Mouse (Mus musculus): ENCODE results near the gene Tlk2. TPM values are rescaled to one million over a fixed set of nuclear protein-coding genes. Genes with fewer than 3 reads are reported as not detected.

Gene Tlk2
- polyA plus RNA-seq, 1 experiment = 16.9 TPM

GRCm38 (mm10) chr11:105234501-105234900 lies 55.9 kb downstream of the Tlk2 start:
- H3K79me3 ChIP-seq (ENCODE audit: low read depth) = peaks cover 3% of the 10 kb centered on the region
- no peak for TF ChIP-seq MYOD1 (IDR thresholded peaks at IDR 0.05; ENCODE audit: control insufficient read depth, insufficient read length, low read depth)
- TF ChIP-seq CEBPB (IDR thresholded peaks at IDR 0.05; ENCODE audit: low read depth) = no peak
- no peak for TF ChIP-seq CTCF (IDR thresholded peaks at IDR 0.05; ENCODE audit: control insufficient read depth, insufficient read depth, insufficient read length)
- no peak for TF ChIP-seq FOSL1 (IDR thresholded peaks at IDR 0.05; ENCODE audit: insufficient read depth, low read length, poor library complexity, severe bottlenecking)
- no peak for TF ChIP-seq USF1 (IDR thresholded peaks at IDR 0.05; ENCODE audit: low read depth)
- TF ChIP-seq MAX (IDR thresholded peaks at IDR 0.05) = no peak
- TF ChIP-seq MYOG (IDR thresholded peaks at IDR 0.05; ENCODE audit: control insufficient read depth, extremely low read depth, insufficient read length) = no peak
- H3K27me3 ChIP-seq (ENCODE audit: control insufficient read depth, insufficient read depth, insufficient read length) = no peaks in the 10 kb centered on the region
- peaks cover 32% of the 10 kb centered on the region for H3K36me3 ChIP-seq (ENCODE audit: control insufficient read depth, insufficient read depth)
- peaks cover 25% of the 10 kb centered on the region for H3K79me2 ChIP-seq (ENCODE audit: control insufficient read depth, insufficient read depth)
- H3ac ChIP-seq (ENCODE audit: control insufficient read depth, insufficient read length, low read depth) = no peak overlapping the region
- no peak overlapping the region for H3K4me3 ChIP-seq (ENCODE audit: insufficient read depth, poor library complexity, severe bottlenecking)

GRCm38 (mm10) chr11:105240991-105241390 lies 62.4 kb downstream of the Tlk2 start:
- no peak overlapping the region for H3ac ChIP-seq (ENCODE audit: control insufficient read depth, insufficient read length, low read depth)
- H3K36me3 ChIP-seq (ENCODE audit: control insufficient read depth, insufficient read depth) = peaks cover 67% of the 10 kb centered on the region
- H3K79me3 ChIP-seq (ENCODE audit: low read depth) = no peaks in the 10 kb centered on the region

GRCm38 (mm10) chr11:105246369-105246768 lies 67.8 kb downstream of the Tlk2 start:
- peaks cover 91% of the 10 kb centered on the region for H3K36me3 ChIP-seq (ENCODE audit: control insufficient read depth, insufficient read depth)
- no peak overlapping the region for H3K4me3 ChIP-seq (ENCODE audit: insufficient read depth, poor library complexity, severe bottlenecking)
- no peaks in the 10 kb centered on the region for H3K79me2 ChIP-seq (ENCODE audit: control insufficient read depth, insufficient read depth)
- no peaks in the 10 kb centered on the region for H3K27me3 ChIP-seq (ENCODE audit: control insufficient read depth, insufficient read depth, insufficient read length)
- no peak overlapping the region for H3ac ChIP-seq (ENCODE audit: control insufficient read depth, insufficient read length, low read depth)
- H3K79me3 ChIP-seq (ENCODE audit: low read depth) = no peaks in the 10 kb centered on the region
- TF ChIP-seq USF1 (IDR thresholded peaks at IDR 0.05; ENCODE audit: low read depth) (no peak), CTCF (IDR thresholded peaks at IDR 0.05; ENCODE audit: control insufficient read depth, insufficient read depth, insufficient read length) (no peak), FOSL1 (IDR thresholded peaks at IDR 0.05; ENCODE audit: insufficient read depth, low read length, poor library complexity, severe bottlenecking) (no peak)

More at GRCm38 (mm10) chr11:105240991-105241390, 62.4 kb downstream of the Tlk2 start:
- H3K79me2 ChIP-seq (ENCODE audit: control insufficient read depth, insufficient read depth) = no peaks in the 10 kb centered on the region
- H3K4me3 ChIP-seq (ENCODE audit: insufficient read depth, poor library complexity, severe bottlenecking) = no peak overlapping the region
- TF ChIP-seq CEBPB (IDR thresholded peaks at IDR 0.05; ENCODE audit: low read depth) = peak; percentile 47
- no peak for TF ChIP-seq CTCF (IDR thresholded peaks at IDR 0.05; ENCODE audit: control insufficient read depth, insufficient read depth, insufficient read length)
- H3K27me3 ChIP-seq (ENCODE audit: control insufficient read depth, insufficient read depth, insufficient read length) = no peaks in the 10 kb centered on the region

- no peaks in the 10 kb centered on the region for H3K27me3 ChIP-seq (ENCODE audit: control insufficient read depth, insufficient read depth, insufficient read length)
- peaks cover 91% of the 10 kb centered on the region for H3K36me3 ChIP-seq (ENCODE audit: control insufficient read depth, insufficient read depth)
- no peaks in the 10 kb centered on the region for H3K79me3 ChIP-seq (ENCODE audit: low read depth)
- no peak overlapping the region for H3ac ChIP-seq (ENCODE audit: control insufficient read depth, insufficient read length, low read depth)
- H3K4me3 ChIP-seq (ENCODE audit: insufficient read depth, poor library complexity, severe bottlenecking) = no peak overlapping the region
- no peak for TF ChIP-seq MYOG (IDR thresholded peaks at IDR 0.05; ENCODE audit: control insufficient read depth, extremely low read depth, insufficient read length)
- TF ChIP-seq MYOD1 (IDR thresholded peaks at IDR 0.05; ENCODE audit: control insufficient read depth, insufficient read length, low read depth) = no peak
- no peak for TF ChIP-seq CTCF (IDR thresholded peaks at IDR 0.05; ENCODE audit: control insufficient read depth, insufficient read depth, insufficient read length)
- no peak for TF ChIP-seq MAX (IDR thresholded peaks at IDR 0.05)
- TF ChIP-seq USF1 (IDR thresholded peaks at IDR 0.05; ENCODE audit: low read depth) = no peak
- no peak for TF ChIP-seq FOSL1 (IDR thresholded peaks at IDR 0.05; ENCODE audit: insufficient read depth, low read length, poor library complexity, severe bottlenecking)
- no peak for TF ChIP-seq CEBPB (IDR thresholded peaks at IDR 0.05; ENCODE audit: low read depth)
- H3K79me2 ChIP-seq (ENCODE audit: control insufficient read depth, insufficient read depth) = no peaks in the 10 kb centered on the region
These were observed 68.2 kb downstream of the Tlk2 start for GRCm38 (mm10) chr11:105246785-105247184.

GRCm38 (mm10) chr11:105247321-105247720 lies 68.7 kb downstream of the Tlk2 start:
- TF ChIP-seq MAX (IDR thresholded peaks at IDR 0.05) (no peak), CTCF (IDR thresholded peaks at IDR 0.05; ENCODE audit: control insufficient read depth, insufficient read depth, insufficient read length) (no peak), CEBPB (IDR thresholded peaks at IDR 0.05; ENCODE audit: low read depth) (no peak), FOSL1 (IDR thresholded peaks at IDR 0.05; ENCODE audit: insufficient read depth, low read length, poor library complexity, severe bottlenecking) (no peak), MYOG (IDR thresholded peaks at IDR 0.05; ENCODE audit: control insufficient read depth, extremely low read depth, insufficient read length) (no peak), MYOD1 (IDR thresholded peaks at IDR 0.05; ENCODE audit: control insufficient read depth, insufficient read length, low read depth) (no peak), USF1 (IDR thresholded peaks at IDR 0.05; ENCODE audit: low read depth) (no peak)
- Histone ChIP-seq H3ac (ENCODE audit: control insufficient read depth, insufficient read length, low read depth) (no peak overlapping the region), H3K79me3 (ENCODE audit: low read depth) (no peaks in the 10 kb centered on the region), H3K79me2 (ENCODE audit: control insufficient read depth, insufficient read depth) (no peaks in the 10 kb centered on the region), H3K27me3 (ENCODE audit: control insufficient read depth, insufficient read depth, insufficient read length) (no peaks in the 10 kb centered on the region), H3K36me3 (ENCODE audit: control insufficient read depth, insufficient read depth) (peaks cover 90% of the 10 kb centered on the region), H3K4me3 (ENCODE audit: insufficient read depth, poor library complexity, severe bottlenecking) (no peak overlapping the region)

- Histone ChIP-seq H3K27me3 (ENCODE audit: control insufficient read depth, insufficient read depth, insufficient read length) (no peaks in the 10 kb centered on the region), H3K36me3 (ENCODE audit: control insufficient read depth, insufficient read depth) (peaks cover 88% of the 10 kb centered on the region)
- TF ChIP-seq MYOG (IDR thresholded peaks at IDR 0.05; ENCODE audit: control insufficient read depth, extremely low read depth, insufficient read length) = no peak
- no peak for TF ChIP-seq MYOD1 (IDR thresholded peaks at IDR 0.05; ENCODE audit: control insufficient read depth, insufficient read length, low read depth)
- TF ChIP-seq CEBPB (IDR thresholded peaks at IDR 0.05; ENCODE audit: low read depth) = no peak
- TF ChIP-seq CTCF (IDR thresholded peaks at IDR 0.05; ENCODE audit: control insufficient read depth, insufficient read depth, insufficient read length) = no peak
- no peak for TF ChIP-seq FOSL1 (IDR thresholded peaks at IDR 0.05; ENCODE audit: insufficient read depth, low read length, poor library complexity, severe bottlenecking)
- TF ChIP-seq USF1 (IDR thresholded peaks at IDR 0.05; ENCODE audit: low read depth) = no peak
- TF ChIP-seq MAX (IDR thresholded peaks at IDR 0.05) = no peak
These were observed 81.1 kb downstream of the Tlk2 start for GRCm38 (mm10) chr11:105259733-105260132.

More at GRCm38 (mm10) chr11:105259733-105260132, 81.1 kb downstream of the Tlk2 start:
- H3K79me3 ChIP-seq (ENCODE audit: low read depth) = no peaks in the 10 kb centered on the region
- H3K79me2 ChIP-seq (ENCODE audit: control insufficient read depth, insufficient read depth) = no peaks in the 10 kb centered on the region
- no peak overlapping the region for H3ac ChIP-seq (ENCODE audit: control insufficient read depth, insufficient read length, low read depth)
- no peak overlapping the region for H3K4me3 ChIP-seq (ENCODE audit: insufficient read depth, poor library complexity, severe bottlenecking)
